Mouse (Mus musculus) megakaryocyte, embryonic 14.5 days (primary cell): Measurements from ENCODE around the gene Becn1.

Source experiments
- FLI1 ChIP-seq: IDR thresholded peaks from 2 replicates; pipeline ENCODE4 v1.6.1; 2012; ENCODE audit warnings: low read length, inconsistent platforms, mixed read lengths
- GATA1 ChIP-seq: IDR thresholded peaks from 3 replicates; pipeline ENCODE4 v1.6.1; 2012; ENCODE audit warnings: mixed read lengths, low read length, inconsistent platforms, borderline replicate concordance

- TF ChIP-seq GATA1 (no peak), FLI1 (no peak)
Observed at GRCm38 (mm10) chr11:101260826-101261380, 41.2 kb downstream of the Becn1 start.
